Mouse (Mus musculus): Measurements from ENCODE around the gene Zzef1. TPM values are rescaled to one million over a fixed set of nuclear protein-coding genes. Genes with fewer than 3 reads are reported as not detected.

Gene Zzef1
- polyA plus RNA-seq, 1 experiment: 21.8 TPM

- H3K27ac ChIP-seq (ENCODE audit: insufficient read depth, low read depth, low read length): no peak overlapping the region
- peaks cover 8% of the 10 kb centered on the region for H3K36me3 ChIP-seq (ENCODE audit: control insufficient read depth, insufficient read depth, low read length)
- H3K4me3 ChIP-seq (ENCODE audit: insufficient read depth, low read depth, low read length): no peak overlapping the region
- H3K4me1 ChIP-seq (ENCODE audit: control insufficient read depth, insufficient read depth, low read length): no peaks in the 10 kb centered on the region
- no peaks in the 10 kb centered on the region for H3K27me3 ChIP-seq (replicated peaks; ENCODE audit: control insufficient read depth, insufficient read depth, low read length)
- DNase-seq: no peak
- TF ChIP-seq CTCF (conservative IDR thresholded peaks at IDR 0.05; ENCODE audit: insufficient read depth, insufficient read length, low read depth, low read length) (no peak), POLR2A (IDR thresholded peaks at IDR 0.05; ENCODE audit: low read depth, low read length) (no peak)
- 92% methylated on average over 3 of the region's 3 CpGs for WGBS
Measured at GRCm38 (mm10) chr11:72861236-72861635, 65.2 kb downstream of the Zzef1 start.

DNA sequence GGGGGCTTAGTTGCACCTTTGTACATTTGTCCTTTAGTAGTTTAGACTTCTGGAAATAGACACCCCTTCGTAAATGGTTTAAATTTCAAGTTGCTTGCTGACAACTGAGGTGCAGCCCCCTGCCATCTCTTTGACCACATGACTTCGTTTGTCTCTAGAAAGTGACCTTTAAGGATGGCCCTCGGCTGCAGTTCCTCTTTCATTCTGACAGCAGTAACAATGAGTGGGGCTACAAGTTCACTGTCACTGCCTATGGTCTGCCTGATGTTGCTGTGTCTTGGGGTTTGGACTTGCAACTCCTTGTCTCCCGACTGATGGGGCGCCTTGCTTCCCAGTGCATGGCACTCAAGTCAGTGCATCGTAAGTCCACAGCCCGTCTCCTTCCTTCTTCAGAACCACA, 70.4 kb downstream of the Zzef1 start:
- H3K36me3 ChIP-seq (ENCODE audit: control insufficient read depth, insufficient read depth, low read length): peaks cover 14% of the 10 kb centered on the region

DNA sequence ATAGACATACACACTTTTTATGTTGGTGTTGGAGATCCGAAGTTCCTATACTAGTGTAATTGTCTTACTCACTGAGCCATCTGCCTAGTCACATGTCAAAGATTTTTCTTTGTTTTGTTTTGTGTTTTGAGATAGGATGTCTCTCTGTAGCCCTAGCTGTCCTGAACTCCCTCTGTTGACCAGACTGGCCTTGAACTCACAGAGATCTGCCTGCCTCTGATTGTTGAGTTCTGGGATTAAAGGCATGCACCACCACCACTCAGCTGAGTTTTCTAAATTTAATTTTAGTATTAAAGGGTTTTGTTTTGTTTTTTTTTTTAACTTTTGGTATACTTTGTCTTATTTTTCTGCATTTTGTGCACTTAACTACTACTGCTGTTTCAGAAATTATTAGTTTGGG, 76.0 kb downstream of the Zzef1 start:
- no peak for TF ChIP-seq POLR2A (IDR thresholded peaks at IDR 0.05; ENCODE audit: low read depth, low read length)
- no peak for TF ChIP-seq CTCF (conservative IDR thresholded peaks at IDR 0.05; ENCODE audit: insufficient read depth, insufficient read length, low read depth, low read length)
- H3K4me3 ChIP-seq (ENCODE audit: insufficient read depth, low read depth, low read length): no peak overlapping the region
- WGBS: 85% methylated on average over 1 of the region's 1 CpGs
- H3K36me3 ChIP-seq (ENCODE audit: control insufficient read depth, insufficient read depth, low read length): peaks cover 14% of the 10 kb centered on the region
- no peaks in the 10 kb centered on the region for H3K4me1 ChIP-seq (ENCODE audit: control insufficient read depth, insufficient read depth, low read length)
- no peak overlapping the region for H3K27ac ChIP-seq (ENCODE audit: insufficient read depth, low read depth, low read length)
- no peaks in the 10 kb centered on the region for H3K27me3 ChIP-seq (replicated peaks; ENCODE audit: control insufficient read depth, insufficient read depth, low read length)
- DNase-seq: no peak

More for the DNA sequence above, 70.4 kb downstream of the Zzef1 start:
- WGBS: 84% methylated on average over 7 of the region's 7 CpGs
- Histone ChIP-seq H3K4me1 (ENCODE audit: control insufficient read depth, insufficient read depth, low read length) (no peaks in the 10 kb centered on the region), H3K27ac (ENCODE audit: insufficient read depth, low read depth, low read length) (no peak overlapping the region), H3K4me3 (ENCODE audit: insufficient read depth, low read depth, low read length) (no peak overlapping the region), H3K27me3 (replicated peaks; ENCODE audit: control insufficient read depth, insufficient read depth, low read length) (no peaks in the 10 kb centered on the region)
- no peak for DNase-seq
- no peak for TF ChIP-seq CTCF (conservative IDR thresholded peaks at IDR 0.05; ENCODE audit: insufficient read depth, insufficient read length, low read depth, low read length)
- TF ChIP-seq POLR2A (IDR thresholded peaks at IDR 0.05; ENCODE audit: low read depth, low read length): no peak

- peaks cover 14% of the 10 kb centered on the region for H3K36me3 ChIP-seq (ENCODE audit: control insufficient read depth, insufficient read depth, low read length)
- no peak for TF ChIP-seq CTCF (conservative IDR thresholded peaks at IDR 0.05; ENCODE audit: insufficient read depth, insufficient read length, low read depth, low read length)
- no peak for TF ChIP-seq POLR2A (IDR thresholded peaks at IDR 0.05; ENCODE audit: low read depth, low read length)
- no peak overlapping the region for H3K4me3 ChIP-seq (ENCODE audit: insufficient read depth, low read depth, low read length)
- no peaks in the 10 kb centered on the region for H3K4me1 ChIP-seq (ENCODE audit: control insufficient read depth, insufficient read depth, low read length)
- no peaks in the 10 kb centered on the region for H3K27me3 ChIP-seq (replicated peaks; ENCODE audit: control insufficient read depth, insufficient read depth, low read length)
- no peak overlapping the region for H3K27ac ChIP-seq (ENCODE audit: insufficient read depth, low read depth, low read length)
- WGBS: 68% methylated on average over 1 of the region's 1 CpGs
- no peak for DNase-seq
Measured at GRCm38 (mm10) chr11:72892623-72893022, 96.6 kb downstream of the Zzef1 start.

DNA sequence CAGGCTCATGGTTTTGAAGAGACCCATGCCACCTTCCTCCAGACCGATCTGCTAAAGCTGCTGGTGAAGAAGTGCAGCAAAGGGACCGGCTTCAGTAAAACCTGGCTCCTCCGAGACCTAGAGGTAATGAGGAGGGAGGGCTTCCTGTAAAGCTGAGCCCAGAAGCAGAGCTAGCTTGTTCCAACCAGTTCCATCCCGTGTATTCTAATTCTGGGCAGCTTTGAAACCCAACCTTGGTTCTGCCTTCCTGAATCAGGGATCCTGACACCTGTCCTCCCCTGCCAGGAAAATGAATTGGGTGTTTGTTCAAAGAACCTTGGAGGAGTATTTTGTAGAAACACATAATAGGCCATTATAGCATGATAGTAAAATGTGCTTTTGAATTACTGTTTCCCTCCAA, 112.4 kb downstream of the Zzef1 start:
- 40% methylated on average over 4 of the region's 4 CpGs for WGBS
- peak; percentile 35 for DNase-seq
- no peak for TF ChIP-seq CTCF (conservative IDR thresholded peaks at IDR 0.05; ENCODE audit: insufficient read depth, insufficient read length, low read depth, low read length)
- no peak for TF ChIP-seq POLR2A (IDR thresholded peaks at IDR 0.05; ENCODE audit: low read depth, low read length)

DNA sequence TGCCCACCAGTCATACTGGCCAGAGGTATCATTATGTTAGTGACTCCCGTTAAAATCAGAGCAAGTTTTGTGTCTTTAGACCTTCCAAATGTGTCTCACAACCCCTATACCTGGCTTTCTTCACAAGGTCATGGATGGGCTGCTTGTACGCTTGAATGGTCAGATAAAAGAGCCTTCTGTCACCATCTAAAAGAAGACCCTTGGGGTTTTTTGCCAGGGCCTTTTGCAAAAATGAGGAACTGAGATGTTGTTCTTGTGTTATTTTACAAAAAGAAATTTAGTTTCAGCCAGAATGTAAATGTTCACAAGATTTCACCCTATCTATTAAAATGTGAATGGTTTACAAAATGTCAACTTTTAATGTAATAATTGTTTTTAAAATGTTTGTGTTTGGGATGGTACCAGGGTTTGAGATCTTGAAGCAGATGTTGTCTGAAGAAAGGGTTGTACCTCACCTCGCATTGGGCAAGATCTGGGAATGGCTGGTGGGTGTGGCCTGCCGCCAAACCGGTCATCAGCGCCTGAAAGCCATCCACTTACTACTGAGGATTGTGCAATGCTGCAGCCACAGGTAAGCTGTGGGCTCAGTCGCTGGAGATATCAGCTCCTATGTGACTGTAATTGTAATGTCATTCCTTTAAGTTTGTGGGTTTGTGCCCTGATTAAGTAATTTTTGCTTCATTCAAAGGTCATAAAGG, 121.4 kb downstream of the Zzef1 start:
- Histone ChIP-seq H3K4me3 (ENCODE audit: insufficient read depth, low read depth, low read length) (no peak overlapping the region), H3K36me3 (ENCODE audit: control insufficient read depth, insufficient read depth, low read length) (peaks cover 3% of the 10 kb centered on the region; the same call in 1 of the 2 replicates), H3K4me1 (ENCODE audit: control insufficient read depth, insufficient read depth, low read length) (no peaks in the 10 kb centered on the region), H3K27ac (ENCODE audit: insufficient read depth, low read depth, low read length) (no peak overlapping the region), H3K27me3 (replicated peaks; ENCODE audit: control insufficient read depth, insufficient read depth, low read length) (no peaks in the 10 kb centered on the region)
- TF ChIP-seq CTCF (conservative IDR thresholded peaks at IDR 0.05; ENCODE audit: insufficient read depth, insufficient read length, low read depth, low read length): no peak
- TF ChIP-seq POLR2A (IDR thresholded peaks at IDR 0.05; ENCODE audit: low read depth, low read length): no peak
- 80% methylated on average over 7 of the region's 7 CpGs for WGBS
- DNase-seq: no peak

More for the DNA sequence above, 112.4 kb downstream of the Zzef1 start:
- Histone ChIP-seq H3K27me3 (replicated peaks; ENCODE audit: control insufficient read depth, insufficient read depth, low read length) (no peaks in the 10 kb centered on the region), H3K36me3 (ENCODE audit: control insufficient read depth, insufficient read depth, low read length) (peaks cover 11% of the 10 kb centered on the region; the same call in 1 of the 2 replicates), H3K27ac (ENCODE audit: insufficient read depth, low read depth, low read length) (no peak overlapping the region), H3K4me1 (ENCODE audit: control insufficient read depth, insufficient read depth, low read length) (no peaks in the 10 kb centered on the region), H3K4me3 (ENCODE audit: insufficient read depth, low read depth, low read length) (no peak overlapping the region)

DNA sequence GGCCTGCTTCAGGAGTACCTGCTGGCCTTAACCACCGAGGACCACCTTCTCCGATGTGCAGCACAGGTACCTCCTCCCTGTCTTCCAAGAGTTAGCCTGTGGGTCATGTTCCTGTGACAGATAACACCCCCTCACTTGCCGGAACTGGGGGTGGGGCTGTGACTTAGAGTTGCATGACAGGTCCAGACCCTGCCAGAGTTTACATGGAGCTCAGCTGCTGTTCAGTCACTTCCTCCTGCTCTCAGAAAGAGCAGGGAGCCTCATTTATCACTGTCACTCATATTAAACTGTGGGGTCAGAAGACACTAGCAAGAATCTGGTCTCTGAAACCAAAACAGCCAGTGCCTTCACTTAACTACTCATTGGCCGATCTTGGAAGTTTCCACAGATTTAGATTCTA, 127.1 kb downstream of the Zzef1 start:
- Histone ChIP-seq H3K27me3 (replicated peaks; ENCODE audit: control insufficient read depth, insufficient read depth, low read length) (no peaks in the 10 kb centered on the region), H3K36me3 (ENCODE audit: control insufficient read depth, insufficient read depth, low read length) (no peaks in the 10 kb centered on the region), H3K4me3 (ENCODE audit: insufficient read depth, low read depth, low read length) (no peak overlapping the region), H3K4me1 (ENCODE audit: control insufficient read depth, insufficient read depth, low read length) (no peaks in the 10 kb centered on the region), H3K27ac (ENCODE audit: insufficient read depth, low read depth, low read length) (no peak overlapping the region)
- TF ChIP-seq CTCF (conservative IDR thresholded peaks at IDR 0.05; ENCODE audit: insufficient read depth, insufficient read length, low read depth, low read length) (no peak), POLR2A (IDR thresholded peaks at IDR 0.05; ENCODE audit: low read depth, low read length) (no peak)
- DNase-seq: peak; percentile 56
- 42% methylated on average over 4 of the region's 4 CpGs for WGBS
